Mouse (Mus musculus) neural tube, embryonic 15.5 days (tissue): ENCODE measurements around the gene Sec22b. TPM values are rescaled to one million over a fixed set of nuclear protein-coding genes. Genes with fewer than 3 reads are reported as not detected.

ENCODE experiments used
- ATAC-seq: fragments of 200-750 bp; cut with Nextera tagmentation; 2 replicates; pipeline ENCODE4 v1.8.0; 2017; ENCODE audit warnings: mild to moderate bottlenecking, moderate TSS enrichment, moderate library complexity; ENCODE audit not compliant: low FRiP score
- H3K27ac ChIP-seq: fragments of 300-500 bp; sonication (generic); replicated peaks from 2 replicates; pipeline ENCODE4 v1.5.1; 2015; ENCODE audit warnings: mild to moderate bottlenecking, inconsistent platforms
- H3K27me3 ChIP-seq: fragments of 300-500 bp; sonication (generic); replicated peaks from 2 replicates; pipeline ENCODE4 v1.6.1; 2015; ENCODE audit warnings: inconsistent platforms
- H3K36me3 ChIP-seq: fragments of 300-500 bp; sonication (generic); 2 replicates; pipeline ENCODE4 v1.6.1; 2015; ENCODE audit warnings: inconsistent platforms
- H3K4me1 ChIP-seq: fragments of 300-500 bp; sonication (generic); 2 replicates; pipeline ENCODE4 v1.6.1; 2015; ENCODE audit warnings: inconsistent platforms
- H3K4me2 ChIP-seq: fragments of 300-500 bp; sonication (generic); 2 replicates; pipeline ENCODE4 v1.6.1; 2015; ENCODE audit warnings: inconsistent platforms, mild to moderate bottlenecking, moderate library complexity
- H3K4me3 ChIP-seq: fragments of 300-500 bp; sonication (generic); replicated peaks from 2 replicates; pipeline ENCODE4 v1.5.1; 2015; ENCODE audit warnings: mild to moderate bottlenecking, inconsistent platforms
- H3K9ac ChIP-seq: fragments of 300-500 bp; sonication (generic); replicated peaks from 2 replicates; pipeline ENCODE4 v1.6.1; 2015; ENCODE audit warnings: mild to moderate bottlenecking, inconsistent platforms
- H3K9me3 ChIP-seq: fragments of 300-500 bp; sonication (generic); replicated peaks from 2 replicates; pipeline ENCODE4 v1.6.1; 2016; ENCODE audit warnings: inconsistent platforms
- WGBS: fragments of 180-500 bp; shearing (Covaris S2); methylation state at CpG from one replicate; pipeline ENCODE4 v1.1.7; 2015; ENCODE audit warnings: mixed read lengths; 5-methylcytosine and 5-hydroxymethylcytosine counted together
- polyA plus RNA-seq: library from polyadenylated mRNA; unstranded; fragments of >200 nt; fragmentation: Nextera tagmentation; extraction: Ambion mirVana; gene quantifications from 2 replicates; pipeline ENCODE4 v1.2.1, GENCODE M21; 2015

Gene Sec22b
- polyA plus RNA-seq, 1 experiment from 2014 or later: 93.9 TPM

- no peak for ATAC-seq
- no peak overlapping the region for H3K4me2 ChIP-seq
- no peaks in the 10 kb centered on the region for H3K9me3 ChIP-seq
- H3K9ac ChIP-seq: no peak overlapping the region
- no peak overlapping the region for H3K4me3 ChIP-seq
- WGBS: 50% methylated on average over 5 of the region's 5 CpGs
- H3K27me3 ChIP-seq: no peaks in the 10 kb centered on the region
- H3K27ac ChIP-seq: no peak overlapping the region
- peaks cover 32% of the 10 kb centered on the region for H3K4me1 ChIP-seq
- no peaks in the 10 kb centered on the region for H3K36me3 ChIP-seq
Measured at GRCm38 (mm10) chr3:97944462-97944861, 43.5 kb downstream of the Sec22b start.

GRCm38 (mm10) chr3:97946439-97946838 is 45.4 kb downstream of the Sec22b start:
- Histone ChIP-seq H3K4me1 (peaks cover 12% of the 10 kb centered on the region), H3K27ac (no peak overlapping the region), H3K4me3 (no peak overlapping the region), H3K36me3 (no peaks in the 10 kb centered on the region), H3K9ac (no peak overlapping the region), H3K27me3 (no peaks in the 10 kb centered on the region), H3K9me3 (no peaks in the 10 kb centered on the region), H3K4me2 (no peak overlapping the region)
- 56% methylated on average over 4 of the region's 4 CpGs for whole genome bisulfite sequencing
- ATAC-seq: no peak

- Histone ChIP-seq H3K4me1 (no peaks in the 10 kb centered on the region), H3K27ac (no peak overlapping the region), H3K36me3 (no peaks in the 10 kb centered on the region), H3K9ac (no peak overlapping the region), H3K4me2 (no peak overlapping the region), H3K4me3 (no peak overlapping the region), H3K27me3 (no peaks in the 10 kb centered on the region), H3K9me3 (no peaks in the 10 kb centered on the region)
- no peak for ATAC-seq
- WGBS: 76% methylated on average over 2 of the region's 2 CpGs
Measured at GRCm38 (mm10) chr3:97948518-97948917, 47.5 kb downstream of the Sec22b start.

- no peak overlapping the region for H3K9ac ChIP-seq
- no peak overlapping the region for H3K4me2 ChIP-seq
- H3K4me1 ChIP-seq: no peaks in the 10 kb centered on the region
- H3K27me3 ChIP-seq: no peaks in the 10 kb centered on the region
- WGBS: 75% methylated on average over 5 of the region's 5 CpGs
- no peak overlapping the region for H3K27ac ChIP-seq
- H3K4me3 ChIP-seq: no peak overlapping the region
- H3K9me3 ChIP-seq: no peaks in the 10 kb centered on the region
- no peaks in the 10 kb centered on the region for H3K36me3 ChIP-seq
- no peak for ATAC-seq
Measured at GRCm38 (mm10) chr3:97949946-97950345, 49.0 kb downstream of the Sec22b start.

- Histone ChIP-seq H3K36me3 (no peaks in the 10 kb centered on the region), H3K27ac (no peak overlapping the region), H3K27me3 (no peaks in the 10 kb centered on the region), H3K4me2 (no peak overlapping the region), H3K9me3 (no peaks in the 10 kb centered on the region), H3K4me3 (no peak overlapping the region), H3K4me1 (no peaks in the 10 kb centered on the region), H3K9ac (no peak overlapping the region)
- ATAC-seq: no peak
- WGBS: 85% methylated on average over 3 of the region's 3 CpGs
Measured at GRCm38 (mm10) chr3:97951134-97951533, 50.1 kb downstream of the Sec22b start.

GRCm38 (mm10) chr3:97953196-97953595 is 52.2 kb downstream of the Sec22b start:
- no peak for ATAC-seq
- H3K36me3 ChIP-seq: no peaks in the 10 kb centered on the region
- no peak overlapping the region for H3K4me2 ChIP-seq
- no peak overlapping the region for H3K9ac ChIP-seq
- H3K27me3 ChIP-seq: no peaks in the 10 kb centered on the region
- H3K4me3 ChIP-seq: no peak overlapping the region
- 84% methylated on average over 2 of the region's 2 CpGs for WGBS
- no peaks in the 10 kb centered on the region for H3K9me3 ChIP-seq
- no peaks in the 10 kb centered on the region for H3K4me1 ChIP-seq
- H3K27ac ChIP-seq: no peak overlapping the region

GRCm38 (mm10) chr3:97956322-97956721 is 55.3 kb downstream of the Sec22b start:
- H3K4me3 ChIP-seq: no peak overlapping the region
- no peak overlapping the region for H3K27ac ChIP-seq
- H3K9ac ChIP-seq: no peak overlapping the region
- H3K4me2 ChIP-seq: no peak overlapping the region
- WGBS: 68% methylated on average over 6 of the region's 6 CpGs
- H3K27me3 ChIP-seq: no peaks in the 10 kb centered on the region
- no peak for ATAC-seq
- no peaks in the 10 kb centered on the region for H3K9me3 ChIP-seq
- no peaks in the 10 kb centered on the region for H3K36me3 ChIP-seq
- H3K4me1 ChIP-seq: peaks cover 7% of the 10 kb centered on the region

GRCm38 (mm10) chr3:97956926-97957325 is 55.9 kb downstream of the Sec22b start:
- WGBS: 64% methylated on average over 1 of the region's 1 CpGs

GRCm38 (mm10) chr3:97960783-97961594 is 60.0 kb downstream of the Sec22b start:
- Histone ChIP-seq H3K4me2 (no peak overlapping the region), H3K4me1 (peaks cover 10% of the 10 kb centered on the region), H3K36me3 (no peaks in the 10 kb centered on the region), H3K27ac (no peak overlapping the region; the same call in 1 of the 2 replicates), H3K9me3 (no peaks in the 10 kb centered on the region), H3K27me3 (no peaks in the 10 kb centered on the region), H3K4me3 (no peak overlapping the region), H3K9ac (no peak overlapping the region)
- 52% methylated on average over 14 of the region's 14 CpGs for WGBS
- 0 out of 2 replicates have a peak, but pooled peaks have one; percentile 47 for ATAC-seq

More at GRCm38 (mm10) chr3:97956926-97957325, 55.9 kb downstream of the Sec22b start:
- Histone ChIP-seq H3K4me3 (no peak overlapping the region), H3K27ac (no peak overlapping the region), H3K36me3 (no peaks in the 10 kb centered on the region), H3K4me2 (no peak overlapping the region), H3K27me3 (no peaks in the 10 kb centered on the region), H3K9me3 (no peaks in the 10 kb centered on the region), H3K4me1 (peaks cover 10% of the 10 kb centered on the region), H3K9ac (no peak overlapping the region)
- ATAC-seq: no peak

GRCm38 (mm10) chr3:97961962-97962361 is 61.0 kb downstream of the Sec22b start:
- peaks cover 10% of the 10 kb centered on the region for H3K4me1 ChIP-seq
- H3K9ac ChIP-seq: no peak overlapping the region
- whole genome bisulfite sequencing: 79% methylated on average over 6 of the region's 6 CpGs
- ATAC-seq: no peak
- no peaks in the 10 kb centered on the region for H3K9me3 ChIP-seq
- H3K4me2 ChIP-seq: no peak overlapping the region
- no peaks in the 10 kb centered on the region for H3K27me3 ChIP-seq
- no peaks in the 10 kb centered on the region for H3K36me3 ChIP-seq
- no peak overlapping the region for H3K4me3 ChIP-seq
- no peak overlapping the region for H3K27ac ChIP-seq

- Histone ChIP-seq H3K27me3 (no peaks in the 10 kb centered on the region), H3K36me3 (no peaks in the 10 kb centered on the region)
Measured at GRCm38 (mm10) chr3:97964878-97965353, 63.9 kb downstream of the Sec22b start.

GRCm38 (mm10) chr3:97967627-97968026 is 66.6 kb downstream of the Sec22b start:
- H3K27me3 ChIP-seq: no peaks in the 10 kb centered on the region
- H3K27ac ChIP-seq: no peak overlapping the region
- no peaks in the 10 kb centered on the region for H3K9me3 ChIP-seq
- no peak overlapping the region for H3K4me3 ChIP-seq
- 63% methylated on average over 2 of the region's 2 CpGs for WGBS
- no peak overlapping the region for H3K9ac ChIP-seq
- H3K36me3 ChIP-seq: no peaks in the 10 kb centered on the region
- H3K4me2 ChIP-seq: no peak overlapping the region
- H3K4me1 ChIP-seq: peaks cover 9% of the 10 kb centered on the region; the same call in 1 of the 2 replicates
- ATAC-seq: no peak

More at GRCm38 (mm10) chr3:97964878-97965353, 63.9 kb downstream of the Sec22b start:
- Histone ChIP-seq H3K4me2 (no peak overlapping the region), H3K27ac (no peak overlapping the region), H3K9ac (no peak overlapping the region), H3K9me3 (no peaks in the 10 kb centered on the region), H3K4me1 (peaks cover 10% of the 10 kb centered on the region), H3K4me3 (no peak overlapping the region)
- ATAC-seq: no peak
- 84% methylated on average over 14 of the region's 14 CpGs for WGBS
